Mouse (Mus musculus): ENCODE data around the gene Rars2.

GRCm38 (mm10) chr4:34572876-34573275 is 41.9 kb upstream of the Rars2 start:
- TF ChIP-seq CTCF (IDR thresholded peaks at IDR 0.05; ENCODE audit: low read depth) (no peak), EP300 (IDR thresholded peaks at IDR 0.05; ENCODE audit: low read depth) (no peak)
